Mouse (Mus musculus) left cerebral cortex, adult 2 months (tissue): Measurements from ENCODE around the gene Gpsm1. TPM values are rescaled to one million over a fixed set of nuclear protein-coding genes. Genes with fewer than 3 reads are reported as not detected.
A peak's percentile ranks its signal among the peaks of the same experiment; 100 is the strongest.

Experiments
- DNase-seq, 2 experiments: peaks; one replicate each; pipeline ENCODE4 v3.0.0; 2021 to 2022; ENCODE audit warnings: low spot score in 2 of 2, mixed read lengths in 1 of 2; ENCODE audit errors: extremely low spot score in 1 of 2
- H3K27ac ChIP-seq: fragments of 200-600 bp; 2 replicates; pipeline ENCODE4 v1.8.1; 2022
- H3K4me3 ChIP-seq: fragments of 200-600 bp; 2 replicates; pipeline ENCODE4 v1.8.1; 2022
- CTCF ChIP-seq: fragments of 200-600 bp; IDR thresholded peaks from 2 replicates; pipeline ENCODE4 v1.8.1; 2022; ENCODE audit warnings: antibody characterized with exemption, mild to moderate bottlenecking, moderate library complexity
- intact Hi-C: fragments of 180-260 bp; cut with DNase I; formaldehyde crosslinking; loops from one replicate; pipeline ENCODE4 v1.15.1; 2025
- total RNA-seq, 2 experiments: library from RNA; stranded (reverse); gene quantifications; 2 replicates each; pipeline ENCODE4 v1.2.3; 2021

The Gpsm1 gene
- total RNA-seq, 2 experiments from 2014 or later: 51.5 to 55.9 TPM

DNA sequence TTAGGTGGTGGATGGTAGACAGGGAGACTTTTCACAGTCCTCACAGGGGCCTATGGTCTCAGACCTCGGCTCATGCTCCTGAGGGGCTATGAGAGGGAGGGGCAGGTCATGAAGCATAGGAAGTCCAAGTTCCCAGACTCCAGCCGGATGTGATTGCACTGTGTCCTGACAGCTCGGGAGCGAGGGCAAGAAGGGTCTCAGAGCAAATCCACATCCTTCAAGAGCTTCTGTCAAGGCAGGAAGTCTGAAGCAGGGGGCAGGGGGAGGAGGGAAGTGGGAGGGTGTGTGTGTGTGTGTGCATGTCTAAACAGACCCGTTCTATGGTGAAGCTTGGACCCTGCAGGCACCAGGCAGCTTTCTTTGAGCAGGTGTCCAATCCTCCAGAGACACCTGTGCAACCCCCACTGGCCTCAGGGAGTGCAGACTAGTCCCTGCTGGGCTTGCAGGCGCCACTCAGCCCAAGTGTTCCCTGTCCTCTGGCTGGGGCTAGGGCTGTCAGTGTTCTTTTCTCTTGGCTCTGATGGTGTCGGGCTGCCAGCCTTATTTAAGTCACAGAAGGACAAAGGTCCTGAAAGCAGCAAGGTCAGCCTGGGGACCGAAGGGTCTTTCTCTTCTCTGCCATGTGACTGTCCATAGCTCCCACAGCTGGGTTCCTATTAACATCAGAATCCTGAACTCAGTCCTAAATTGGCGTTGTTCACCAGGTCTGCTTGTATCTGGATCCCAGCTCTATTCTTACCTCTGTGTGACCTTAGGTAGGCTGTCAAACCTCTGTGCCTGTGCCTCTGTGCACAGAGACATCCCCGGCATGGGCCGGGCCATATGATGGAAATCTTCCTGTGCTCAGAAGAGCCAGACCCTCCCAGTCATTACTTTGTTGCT lies 27.5 kb downstream of the Gpsm1 start:
- H3K27ac ChIP-seq: peak overlapping the region; percentile 81
- no peak for DNase-seq
- TF ChIP-seq CTCF: no peak
- H3K4me3 ChIP-seq: no peak overlapping the region
- intact Hi-C loops: no loop called here

DNA sequence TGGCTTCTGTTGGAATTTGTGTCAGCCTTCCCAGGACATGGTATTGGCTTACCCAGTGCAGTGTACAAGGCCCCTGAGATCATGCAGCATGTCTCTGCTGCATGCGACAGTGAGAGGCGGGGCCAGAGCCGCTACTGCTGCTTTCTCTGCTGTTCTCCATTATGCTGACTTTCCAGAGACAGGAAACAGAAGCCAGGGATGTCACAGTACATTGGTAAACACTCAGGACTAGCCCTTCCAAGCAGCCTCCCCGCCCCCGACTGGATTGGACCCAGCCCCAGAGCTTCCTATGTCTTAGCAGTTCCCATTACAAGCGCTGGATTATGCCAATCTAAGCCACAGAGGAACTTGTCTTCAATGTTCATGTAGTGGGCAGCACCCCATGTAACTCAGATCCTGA lies 32.9 kb downstream of the Gpsm1 start:
- Histone ChIP-seq H3K4me3 (no peak overlapping the region), H3K27ac (no peak overlapping the region)
- intact Hi-C loops: no loop called here
- DNase-seq: no peak
- no peak for TF ChIP-seq CTCF

DNA sequence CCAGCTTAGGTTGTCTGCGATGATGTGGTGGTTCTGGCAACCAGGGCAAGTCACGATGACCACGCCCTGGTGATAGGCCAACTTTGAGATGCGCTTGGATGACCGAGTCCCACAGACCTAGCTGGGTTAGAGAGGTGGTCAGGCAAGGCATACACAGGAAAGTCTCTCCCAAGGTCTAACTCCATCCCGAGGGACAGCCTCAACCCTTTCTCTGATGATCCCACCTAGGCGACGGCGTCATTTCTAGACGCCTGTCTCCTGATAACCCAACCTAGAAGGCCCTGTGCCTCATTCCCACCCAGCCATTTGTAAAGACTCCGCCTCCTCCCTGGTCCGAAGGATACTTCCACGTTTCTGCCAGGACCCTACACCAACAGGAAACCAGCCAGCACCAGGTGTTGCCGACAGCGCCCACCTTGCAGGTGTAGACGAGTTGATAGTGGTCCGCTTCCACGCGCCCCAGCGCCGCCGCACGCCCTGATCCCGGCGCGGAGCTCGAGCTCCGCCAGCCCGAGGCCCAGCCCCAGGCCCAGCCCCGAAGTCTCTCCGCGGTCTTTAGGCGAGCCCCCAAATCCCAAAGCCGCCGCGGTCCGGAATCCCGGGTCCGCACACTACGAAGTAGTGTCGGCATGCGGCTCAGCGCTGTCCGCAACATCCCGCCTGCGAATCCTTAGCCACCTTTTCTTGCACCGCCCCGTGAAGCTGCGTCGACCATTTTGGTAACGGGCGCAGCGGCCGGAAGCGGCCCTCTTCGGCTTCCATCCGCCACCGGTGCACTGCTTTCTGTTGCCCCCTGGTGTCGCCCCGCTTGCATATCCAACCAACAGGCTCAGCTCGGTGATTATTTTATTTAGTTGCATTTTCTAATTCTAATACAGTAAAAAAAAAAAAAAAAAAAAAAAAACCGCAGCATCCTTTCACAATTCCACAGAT lies 36.3 kb downstream of the Gpsm1 start, which contains the start of gene Dnlz:
Gene Dnlz, minus strand, starts transcription at position 753 of the 933 bp plus-strand sequence.
- H3K27ac ChIP-seq: peak within 1 kb of the TSS; percentile 89
- H3K4me3 ChIP-seq: peak within 1 kb of the TSS; percentile 76
- DNase-seq: peak; percentile 94
- TF ChIP-seq CTCF: peak; percentile 77
- intact Hi-C loops: loop anchor here (1.0 kb wide), 2 partner anchors 26 to 51 kb away; no protein-coding TSS in a partner anchor

DNA sequence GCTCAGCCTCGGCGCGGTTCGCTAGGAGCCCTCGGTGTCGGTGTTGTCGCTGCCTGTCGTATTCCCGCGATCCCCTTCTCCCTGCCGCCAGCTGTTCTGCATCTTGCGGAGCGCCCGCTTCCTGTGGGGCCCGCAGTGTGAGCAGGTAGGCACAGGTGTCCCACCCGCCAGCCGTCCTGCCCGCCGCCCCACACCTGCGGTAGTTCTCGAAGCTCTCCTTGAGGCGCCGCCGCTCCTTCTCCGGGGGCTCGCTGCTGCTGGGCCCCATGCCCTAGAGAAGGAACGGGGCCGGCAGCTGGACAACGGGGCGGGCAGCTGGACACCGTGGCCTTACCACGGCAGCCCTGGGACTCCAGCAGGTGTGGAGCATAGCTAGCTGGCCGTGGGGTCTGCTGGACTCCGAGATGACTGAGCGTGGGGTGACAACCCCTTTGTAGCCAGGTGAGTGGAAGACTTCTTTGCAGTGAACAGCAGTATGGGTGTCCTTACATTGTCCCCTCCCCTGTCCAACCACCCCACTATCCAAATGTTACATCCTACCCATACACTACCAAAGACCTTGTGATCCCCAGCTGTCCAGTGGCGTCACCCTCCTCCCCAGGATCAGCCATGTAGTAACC lies 37.1 kb downstream of the Gpsm1 start:
- intact Hi-C loops: loop anchor here (1.0 kb wide), 2 partner anchors 27 to 52 kb away; no protein-coding TSS in a partner anchor
- peak; percentile 43 to 55 for DNase-seq
- Histone ChIP-seq H3K27ac (peak overlapping the region; percentile 80), H3K4me3 (peak overlapping the region; percentile 76)
- peak; percentile 1; the same call in 1 of the 2 replicates for TF ChIP-seq CTCF

DNA sequence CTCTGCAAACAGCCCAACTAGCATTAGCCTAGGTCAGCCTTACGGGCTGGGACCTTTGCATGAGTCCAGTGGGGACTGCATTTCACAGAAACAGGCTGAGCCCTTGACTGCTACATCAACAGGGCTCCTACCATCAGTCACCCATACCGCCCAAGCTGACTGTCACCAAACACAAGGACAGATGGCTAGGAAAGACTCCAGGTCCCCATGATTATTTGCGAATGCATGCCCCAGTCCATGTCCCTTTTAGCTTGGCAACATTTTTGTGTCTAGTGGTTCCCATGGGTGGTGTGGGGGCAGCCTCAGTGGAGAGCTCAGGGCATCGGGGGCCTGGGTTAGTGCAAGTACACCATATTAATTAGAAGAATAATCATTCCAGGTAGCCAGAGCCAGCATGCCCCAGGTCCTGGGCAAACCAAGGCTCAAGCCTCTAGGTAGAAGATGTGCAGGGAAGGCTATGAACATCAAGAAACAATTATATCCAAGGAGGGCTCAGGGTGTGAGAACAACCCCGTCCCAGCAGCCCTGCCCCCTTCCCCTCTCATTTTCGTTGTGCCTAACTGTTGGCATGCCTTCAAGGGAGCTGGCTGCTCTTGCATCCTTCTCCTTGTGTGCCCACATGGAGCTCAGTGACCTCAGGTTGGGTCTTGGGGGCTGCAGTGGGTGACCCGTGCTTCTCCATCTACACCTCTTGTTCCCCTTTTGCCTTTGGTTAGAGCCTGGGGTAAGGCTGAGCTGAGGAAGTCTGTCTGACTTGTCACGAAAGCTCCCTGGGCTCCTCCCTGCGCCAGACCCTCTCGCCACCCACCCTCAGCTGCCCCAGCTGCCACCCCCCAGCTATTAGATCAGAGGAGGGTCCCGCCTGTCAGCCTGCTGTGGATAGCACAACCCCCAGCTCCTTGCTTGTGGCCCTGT lies 38.0 kb downstream of the Gpsm1 start:
- DNase-seq: no peak
- peak overlapping the region; percentile 76 for H3K4me3 ChIP-seq
- no peak for TF ChIP-seq CTCF
- peak overlapping the region; percentile 80; the same call in 1 of the 2 replicates for H3K27ac ChIP-seq
- intact Hi-C loops: no loop called here

DNA sequence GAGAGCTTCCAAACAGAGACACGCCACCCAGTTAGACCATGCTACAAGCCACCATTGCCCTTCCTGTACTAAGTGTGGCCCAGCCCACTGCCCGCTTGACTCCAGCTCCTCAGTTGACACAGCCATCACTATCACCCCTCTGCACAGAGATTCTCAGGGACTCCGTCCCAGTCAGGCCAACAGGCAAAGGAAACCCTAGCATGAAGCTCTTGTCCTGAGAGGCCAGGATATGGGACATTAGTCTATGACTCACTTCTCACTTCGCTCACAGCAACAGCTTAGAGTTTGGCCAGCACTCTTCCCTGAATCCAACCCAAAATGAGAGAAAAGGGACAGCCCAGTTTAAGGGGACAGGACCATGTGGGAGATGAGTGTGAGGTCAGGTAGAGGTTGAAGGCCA lies 39.1 kb downstream of the Gpsm1 start:
- intact Hi-C loops: no loop called here
- no peak for TF ChIP-seq CTCF
- H3K4me3 ChIP-seq: no peak overlapping the region
- DNase-seq: no peak
- no peak overlapping the region for H3K27ac ChIP-seq

DNA sequence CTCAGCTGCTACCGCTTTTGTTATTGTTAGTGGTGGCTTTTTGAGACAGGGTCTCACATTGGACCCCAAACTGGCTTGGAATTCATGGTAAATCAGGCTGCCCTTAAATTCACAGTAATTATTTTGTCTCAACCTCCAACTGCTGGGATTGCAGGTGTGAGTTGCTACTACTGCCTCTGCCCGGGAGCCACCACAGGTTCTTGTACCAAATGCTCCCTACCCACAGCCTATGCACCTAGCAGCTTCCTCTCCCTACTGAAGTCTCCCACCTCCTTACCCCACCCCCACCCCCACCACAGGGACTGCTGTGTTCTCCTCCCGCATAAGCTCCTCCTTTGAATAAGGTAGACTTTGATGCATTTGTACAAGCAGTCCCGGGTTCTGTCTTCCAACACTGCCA lies 40.9 kb downstream of the Gpsm1 start:
- no peak for DNase-seq
- H3K27ac ChIP-seq: no peak overlapping the region
- intact Hi-C loops: no loop called here
- TF ChIP-seq CTCF: no peak
- no peak overlapping the region for H3K4me3 ChIP-seq

DNA sequence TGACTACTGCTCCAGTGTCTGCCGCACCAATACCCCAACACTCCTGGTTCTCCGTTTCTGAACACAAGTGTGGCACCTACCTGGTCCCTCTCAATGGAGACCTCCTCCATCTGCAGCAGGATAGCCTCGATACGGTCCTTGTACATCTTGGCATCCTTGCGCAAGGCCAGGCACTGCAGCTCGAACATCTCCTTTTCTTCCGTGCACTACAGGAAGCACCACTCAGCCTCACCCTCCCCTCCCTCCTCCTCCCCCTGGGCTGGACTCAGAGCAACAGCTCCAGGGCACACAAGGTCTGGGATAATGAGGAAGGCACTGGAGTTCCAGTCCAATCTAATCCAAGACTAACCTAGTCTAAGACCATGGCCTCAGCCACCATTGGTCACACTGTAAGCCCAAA lies 41.4 kb downstream of the Gpsm1 start:
- TF ChIP-seq CTCF: no peak
- intact Hi-C loops: no loop called here
- no peak overlapping the region for H3K4me3 ChIP-seq

DNA sequence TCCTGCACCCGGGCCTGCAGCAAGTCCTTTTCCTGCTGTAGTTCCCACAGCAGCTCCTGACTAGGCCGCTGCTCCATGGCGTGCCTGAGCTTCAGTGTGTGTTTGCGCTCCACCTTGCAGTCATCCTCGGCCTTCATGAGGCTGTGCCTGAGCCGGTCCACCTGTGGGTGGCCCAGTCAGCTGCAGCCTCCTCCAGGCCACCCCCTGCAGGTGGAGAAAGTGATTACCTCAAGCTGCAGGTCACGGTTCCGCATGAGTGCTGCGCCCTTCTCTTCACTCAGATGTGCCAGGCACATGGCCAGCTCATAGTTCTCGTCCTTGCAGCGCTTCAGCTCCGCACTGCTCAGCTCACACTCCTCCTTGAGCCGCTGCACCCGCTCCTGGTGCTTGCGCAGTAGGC lies 42.2 kb downstream of the Gpsm1 start:
- no peak for DNase-seq
- no peak overlapping the region for H3K27ac ChIP-seq
- no peak; the same call in none of the 2 replicates for TF ChIP-seq CTCF
- H3K4me3 ChIP-seq: no peak overlapping the region
- intact Hi-C loops: no loop called here

More for the DNA sequence above, 41.4 kb downstream of the Gpsm1 start:
- no peak for DNase-seq
- H3K27ac ChIP-seq: no peak overlapping the region

DNA sequence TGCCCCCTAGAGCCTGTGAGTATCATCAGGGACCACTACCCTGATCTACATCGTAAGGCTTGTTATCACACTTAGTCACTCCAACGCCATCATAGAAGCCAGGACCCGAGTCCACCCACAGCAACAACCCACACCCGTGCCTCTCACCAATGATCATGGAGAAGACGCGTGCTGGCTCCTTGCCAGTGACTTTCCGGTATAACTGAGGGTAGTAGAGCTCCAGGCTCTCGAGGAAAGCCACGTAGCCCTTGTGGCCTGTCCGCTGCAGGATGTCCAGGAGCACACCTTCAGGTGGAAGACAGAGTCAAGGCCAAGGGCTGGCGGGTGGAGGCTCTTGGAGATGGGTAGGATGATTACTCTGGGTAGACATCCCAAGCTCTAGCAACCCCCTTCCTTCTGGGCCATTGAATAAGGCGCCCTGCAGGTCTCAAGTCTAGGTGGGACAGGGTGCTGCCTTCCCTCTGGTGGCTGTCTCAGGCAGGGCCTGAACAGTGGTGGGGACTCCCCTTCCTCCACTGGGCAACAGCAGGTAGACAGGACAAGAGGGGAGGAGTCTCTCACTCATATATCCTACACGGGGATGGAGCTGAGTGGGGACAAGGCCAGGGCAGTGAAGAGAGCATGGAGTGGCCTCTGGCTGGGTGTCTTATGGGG lies 43.5 kb downstream of the Gpsm1 start:
- no peak for TF ChIP-seq CTCF
- Histone ChIP-seq H3K27ac (no peak overlapping the region), H3K4me3 (no peak overlapping the region)
- intact Hi-C loops: no loop called here
- no peak for DNase-seq
